Mouse (Mus musculus) cerebellum, postnatal 25 days (tissue): ENCODE data around the gene Rapgef1.
A peak's percentile ranks its signal among the peaks of the same experiment; 100 is the strongest.

Source experiments
- DNase-seq, 2 experiments: peaks; one replicate each; pipeline ENCODE4 v3.0.0; 2021; ENCODE audit warnings: mixed read lengths in 2 of 2

Rapgef1 gene

DNA sequence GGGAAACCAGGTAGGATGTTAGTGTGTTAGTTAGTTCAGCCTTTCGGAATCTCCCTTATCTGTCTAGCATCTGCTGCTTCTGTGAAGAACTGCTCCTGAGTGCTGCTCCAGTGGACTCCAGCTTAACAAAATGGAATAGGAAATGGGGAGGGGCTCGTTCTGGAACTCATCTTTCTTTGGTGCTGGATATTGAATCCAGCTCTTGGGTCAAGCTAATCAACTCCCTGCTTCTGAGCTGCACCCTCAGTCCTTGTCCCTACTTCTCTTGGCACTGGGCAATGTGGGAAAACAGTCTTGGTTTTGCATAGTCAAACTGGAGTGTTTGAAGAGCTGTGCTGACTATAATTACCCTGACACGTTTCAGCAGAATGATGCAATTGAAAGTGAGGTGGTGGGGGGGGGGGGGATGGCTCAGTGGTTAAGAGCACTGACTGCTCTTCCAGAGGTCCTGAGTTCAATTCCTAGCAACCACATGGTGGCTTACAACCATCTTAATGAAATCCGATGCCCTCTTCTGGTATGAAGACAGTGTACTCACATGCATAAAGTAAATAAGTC, 25.6 kb downstream of the Rapgef1 start:
- no peak for DNase-seq

DNA sequence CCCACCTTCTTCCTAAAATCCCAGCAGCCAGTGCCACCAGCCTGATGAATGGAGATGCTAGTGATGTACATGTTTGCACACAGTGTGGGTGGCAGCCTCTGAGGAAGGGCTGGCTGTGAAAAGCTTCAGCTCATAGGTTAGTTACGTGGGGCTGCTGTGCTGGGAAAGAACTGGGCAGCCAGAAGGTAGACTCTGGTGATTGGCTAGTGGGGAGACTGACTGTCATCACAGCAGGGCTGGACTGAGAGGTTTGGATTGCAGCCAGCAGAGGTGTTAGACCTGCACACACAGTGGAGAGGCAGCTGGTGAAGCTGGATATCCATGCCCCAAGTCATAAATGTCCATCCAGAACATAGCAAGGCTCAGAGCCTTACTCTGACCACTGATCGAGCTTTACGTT, 27.1 kb downstream of the Rapgef1 start:
- DNase-seq: no peak

DNA sequence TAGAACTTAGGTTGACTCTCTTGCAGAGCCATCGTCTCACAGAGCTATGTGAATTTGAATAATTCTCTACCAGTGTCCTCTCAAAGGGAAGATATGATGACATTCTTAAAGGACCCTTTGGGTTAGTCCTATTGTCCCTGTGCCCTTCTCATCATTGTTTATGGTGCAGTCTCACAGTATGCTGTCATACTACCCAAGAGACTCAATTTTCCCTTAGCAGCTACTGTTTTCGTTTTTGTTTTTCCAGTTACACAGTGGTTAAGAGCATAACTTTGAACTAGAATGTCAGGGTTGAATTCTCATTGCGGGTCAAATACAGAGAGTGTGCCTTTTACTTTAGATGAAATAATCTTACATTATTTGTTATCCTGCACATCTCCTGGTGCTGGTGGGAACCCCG, 27.6 kb downstream of the Rapgef1 start:
- DNase-seq: no peak

DNA sequence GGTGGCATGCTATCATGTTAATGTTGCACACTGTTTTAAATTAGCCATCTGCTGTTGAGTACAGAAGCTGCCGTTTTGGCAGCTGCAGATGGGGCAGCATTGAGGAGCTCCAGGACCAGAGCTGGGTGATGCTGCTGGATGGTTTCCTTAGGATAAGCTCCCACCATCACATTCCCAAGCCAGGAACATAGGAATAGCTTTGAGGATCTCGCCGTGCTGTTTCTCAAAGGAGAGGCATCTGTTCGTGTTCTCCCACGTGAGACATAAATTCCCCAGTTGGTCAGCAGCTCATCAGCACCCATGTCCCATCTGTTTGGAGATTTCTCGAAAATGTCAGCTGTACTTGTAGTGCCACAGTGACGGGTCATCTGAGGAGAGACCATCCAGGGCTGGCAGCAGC, 28.3 kb downstream of the Rapgef1 start:
- no peak for DNase-seq

DNA sequence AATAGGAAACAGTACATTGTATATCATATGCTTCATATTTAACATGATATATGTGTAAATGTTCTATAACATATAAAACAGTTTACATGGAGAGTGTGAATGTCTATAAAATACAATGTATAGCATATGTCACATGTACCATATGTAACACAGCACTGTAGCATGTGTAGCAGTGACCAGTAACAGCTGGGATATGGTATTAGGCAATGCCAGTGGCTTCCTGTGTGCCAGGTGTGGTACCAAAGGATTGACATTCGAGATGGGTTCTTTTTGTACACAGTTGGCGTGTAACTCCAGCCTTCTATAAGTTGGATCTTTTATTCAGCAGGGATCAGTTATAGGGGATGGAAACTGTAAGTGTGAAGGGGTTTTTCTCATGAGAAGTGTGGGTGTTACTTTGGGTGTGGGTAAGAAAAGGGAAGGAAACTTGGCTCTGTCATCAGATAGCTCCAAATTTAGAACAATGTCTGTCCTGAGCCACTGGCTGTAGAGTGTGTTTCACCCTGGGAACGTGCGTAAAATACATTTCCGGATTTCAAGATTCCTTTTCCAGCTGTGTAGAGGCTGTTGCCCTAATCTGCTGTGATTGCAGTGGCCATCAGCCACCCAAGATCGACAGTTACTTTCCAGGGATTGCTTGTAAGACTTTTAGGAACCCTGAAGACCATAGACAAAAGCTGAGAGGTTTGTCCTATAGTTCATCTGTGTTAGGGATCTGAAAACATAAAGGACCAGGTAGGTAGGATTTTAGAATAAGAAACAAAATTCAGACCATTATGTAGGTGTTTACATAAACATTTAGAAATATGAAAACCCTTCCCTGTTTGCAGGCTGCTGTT, 29.7 kb downstream of the Rapgef1 start:
- no peak for DNase-seq

DNA sequence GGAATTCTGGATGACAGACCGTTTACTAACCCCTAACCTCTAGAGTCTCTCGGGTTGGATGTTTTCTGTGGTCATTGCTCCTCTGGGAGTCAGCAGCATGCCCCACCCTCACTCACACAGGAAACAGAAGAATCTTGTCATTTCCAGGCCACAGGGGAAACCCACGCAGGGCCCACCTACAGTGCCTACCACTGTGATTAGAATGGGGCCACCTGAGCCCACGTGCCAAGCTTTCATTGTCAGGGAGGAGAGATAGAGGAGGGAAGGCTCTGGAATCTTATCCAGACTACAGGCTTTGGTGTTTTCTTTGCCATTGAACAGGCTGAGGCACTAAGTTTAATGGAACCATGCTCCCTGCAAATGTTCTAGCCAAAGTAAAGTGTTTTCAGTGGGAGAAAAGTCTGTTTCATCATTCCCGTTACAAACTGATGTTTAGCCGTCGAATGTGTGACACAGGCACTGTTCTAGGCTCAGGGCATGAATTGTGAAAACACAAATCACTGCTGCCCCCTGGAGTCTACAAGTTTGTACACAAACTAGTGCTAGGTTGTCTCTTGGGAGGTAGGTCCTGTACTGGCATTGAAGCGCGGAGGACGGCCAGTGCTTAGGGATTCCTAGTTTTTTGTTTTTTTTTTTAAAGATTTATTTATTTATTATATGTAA, 30.4 kb downstream of the Rapgef1 start:
- DNase-seq: no peak

GRCm38 (mm10) chr2:29651876-29652275, 32.4 kb downstream of the Rapgef1 start:
- peak; percentile 62 to 76 for DNase-seq

DNA sequence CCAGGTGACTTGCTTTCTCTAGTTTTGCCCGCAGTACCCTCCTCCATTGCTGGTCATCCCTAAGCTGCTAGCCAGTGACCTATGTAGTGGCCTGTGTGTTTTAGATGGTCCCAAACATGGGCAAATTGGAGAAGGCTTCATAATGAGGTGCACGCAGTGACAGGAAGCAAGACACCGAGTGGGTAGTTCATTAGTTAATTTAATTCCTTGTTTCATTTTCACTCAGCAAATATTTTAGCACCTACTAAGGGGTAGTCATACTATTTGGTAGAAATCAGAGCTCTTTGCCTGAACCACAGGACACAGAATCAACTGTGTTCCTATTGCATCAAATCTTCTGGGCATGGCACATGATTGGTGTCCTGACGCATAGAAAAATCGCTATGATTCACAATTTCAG, 35.9 kb downstream of the Rapgef1 start:
- DNase-seq: no peak

DNA sequence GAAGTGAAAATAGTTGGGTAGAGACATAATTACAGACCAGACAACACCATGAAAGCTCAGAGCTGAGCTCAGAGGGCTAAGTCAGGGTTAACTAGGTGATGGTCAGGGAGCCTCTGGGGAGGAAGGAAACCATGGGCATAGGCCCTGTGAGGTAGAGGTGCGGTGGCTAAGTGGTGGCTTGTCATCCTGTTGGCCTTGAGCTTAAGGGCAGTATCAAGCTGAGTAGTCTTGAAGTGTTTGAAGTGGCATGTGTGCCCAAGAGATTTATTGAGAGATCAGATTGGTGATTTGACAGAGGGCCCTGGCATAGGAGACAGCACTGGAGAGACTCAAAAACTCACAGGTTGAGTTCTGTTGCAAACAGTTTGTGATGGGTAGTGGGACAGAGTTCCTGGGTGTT, 36.6 kb downstream of the Rapgef1 start:
- no peak for DNase-seq

- no peak for DNase-seq
Observed at GRCm38 (mm10) chr2:29657089-29657488, 37.6 kb downstream of the Rapgef1 start.

DNA sequence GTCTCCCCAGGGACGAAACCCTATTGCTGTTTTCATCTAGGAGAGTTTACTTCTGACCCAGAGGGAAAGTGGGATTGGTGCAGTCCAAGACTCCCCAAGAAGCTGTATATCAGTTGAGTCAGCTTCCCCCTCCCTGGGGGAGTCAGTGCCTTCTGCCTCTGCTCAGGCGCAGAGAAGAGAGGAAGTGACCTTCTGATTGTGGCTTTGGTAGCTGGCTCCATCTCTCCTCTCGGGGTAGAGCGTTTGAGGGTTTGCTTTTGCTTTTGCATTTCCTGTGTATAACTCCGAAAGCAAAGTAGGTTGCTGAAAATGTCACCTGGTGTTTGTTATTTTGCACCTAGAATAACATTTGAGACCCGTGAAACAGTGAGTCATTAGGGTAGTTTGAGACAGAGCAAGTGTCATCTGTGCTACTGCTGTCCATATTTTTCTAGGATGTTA, 42.3 kb downstream of the Rapgef1 start:
- DNase-seq: no peak

DNA sequence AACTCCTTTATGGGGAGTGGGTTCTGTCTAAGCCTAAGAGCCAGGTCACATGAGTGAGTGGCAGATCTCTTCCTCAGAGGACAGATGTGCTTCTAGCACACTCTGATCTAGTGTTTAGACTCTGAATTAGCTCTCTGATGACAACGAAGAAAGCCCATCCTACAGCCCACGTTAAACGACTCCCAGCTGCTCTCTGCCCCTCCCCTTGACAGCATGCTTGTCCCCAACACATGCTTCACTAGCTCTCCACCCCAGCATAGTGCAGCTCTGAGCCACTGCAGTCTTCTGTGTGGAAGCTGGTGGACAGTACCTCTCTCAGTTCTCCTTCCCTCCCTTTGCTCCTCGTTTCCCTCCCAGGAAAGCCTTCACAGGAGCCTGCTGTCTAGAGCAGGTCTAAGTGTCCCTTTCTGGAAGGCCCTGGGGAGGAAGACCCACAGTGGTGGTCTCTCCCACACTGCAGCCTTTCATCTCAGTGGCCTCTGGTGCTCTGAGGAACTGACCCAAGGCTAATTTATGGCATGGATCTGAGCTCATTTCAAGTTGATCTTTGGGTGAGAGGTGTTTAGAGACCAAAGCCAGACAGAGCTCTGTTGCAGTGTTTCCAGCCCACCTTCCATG, 43.8 kb downstream of the Rapgef1 start:
- DNase-seq: no peak

DNA sequence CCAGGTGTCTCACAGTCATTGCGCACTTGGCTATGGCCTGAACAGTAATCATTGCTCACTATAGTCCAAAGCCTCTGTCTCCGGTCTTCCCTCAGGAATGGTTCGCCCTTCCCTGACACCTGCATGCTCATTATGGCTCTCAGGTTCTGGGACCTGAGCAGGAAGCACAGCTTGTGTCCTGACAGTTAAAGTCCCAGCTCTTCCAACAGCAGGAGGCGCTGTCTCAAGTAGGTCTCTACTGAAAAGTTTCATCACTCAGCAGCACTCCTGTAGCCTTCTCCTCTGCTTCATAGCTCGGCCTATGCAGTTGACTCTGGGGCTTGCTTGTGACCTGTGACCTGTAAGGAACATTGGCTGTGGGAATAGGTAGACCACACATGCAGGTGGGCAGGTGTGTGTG, 45.9 kb downstream of the Rapgef1 start:
- DNase-seq: no peak

DNA sequence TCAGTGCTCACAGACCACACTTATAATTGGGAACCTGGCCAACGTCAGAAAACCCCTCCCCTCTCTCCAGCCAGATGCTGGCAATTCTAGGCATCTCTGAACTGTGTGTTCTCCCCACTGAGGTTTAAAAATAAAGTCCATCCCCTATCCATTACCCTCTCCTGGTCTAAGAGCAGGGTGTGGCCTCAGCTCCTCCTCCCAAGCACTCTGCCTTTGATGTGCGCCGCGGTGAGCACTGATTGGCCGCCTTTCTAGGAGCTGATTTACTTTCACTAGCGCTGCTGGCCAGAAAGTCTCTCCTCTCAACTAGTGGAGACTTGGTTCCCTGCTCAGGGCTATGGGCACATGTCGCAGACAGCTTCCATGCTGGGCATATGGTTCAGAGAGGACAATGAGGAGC, 47.1 kb downstream of the Rapgef1 start:
- peak in 1 of 2 experiments; percentile 36 for DNase-seq

DNA sequence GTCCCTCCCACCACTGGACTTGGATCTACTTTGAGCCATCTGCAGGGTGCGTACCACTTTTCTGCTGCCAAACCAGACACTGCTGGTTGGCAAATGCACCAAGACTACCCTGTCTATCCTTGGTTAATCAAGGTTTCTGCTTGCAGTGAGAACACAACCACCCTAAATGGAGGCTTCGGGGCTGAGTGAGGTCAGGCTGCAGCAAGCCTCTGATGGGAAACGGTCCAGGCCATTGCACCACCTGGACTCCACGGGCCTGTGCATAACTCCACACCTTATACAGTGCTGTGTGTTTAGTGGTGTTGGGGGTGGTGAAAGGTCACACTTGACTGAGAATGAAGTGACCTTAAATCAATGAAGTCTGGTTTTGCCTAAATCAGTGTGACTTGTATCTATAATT, 47.6 kb downstream of the Rapgef1 start:
- peak in 1 of 2 experiments; percentile 51 for DNase-seq

DNA sequence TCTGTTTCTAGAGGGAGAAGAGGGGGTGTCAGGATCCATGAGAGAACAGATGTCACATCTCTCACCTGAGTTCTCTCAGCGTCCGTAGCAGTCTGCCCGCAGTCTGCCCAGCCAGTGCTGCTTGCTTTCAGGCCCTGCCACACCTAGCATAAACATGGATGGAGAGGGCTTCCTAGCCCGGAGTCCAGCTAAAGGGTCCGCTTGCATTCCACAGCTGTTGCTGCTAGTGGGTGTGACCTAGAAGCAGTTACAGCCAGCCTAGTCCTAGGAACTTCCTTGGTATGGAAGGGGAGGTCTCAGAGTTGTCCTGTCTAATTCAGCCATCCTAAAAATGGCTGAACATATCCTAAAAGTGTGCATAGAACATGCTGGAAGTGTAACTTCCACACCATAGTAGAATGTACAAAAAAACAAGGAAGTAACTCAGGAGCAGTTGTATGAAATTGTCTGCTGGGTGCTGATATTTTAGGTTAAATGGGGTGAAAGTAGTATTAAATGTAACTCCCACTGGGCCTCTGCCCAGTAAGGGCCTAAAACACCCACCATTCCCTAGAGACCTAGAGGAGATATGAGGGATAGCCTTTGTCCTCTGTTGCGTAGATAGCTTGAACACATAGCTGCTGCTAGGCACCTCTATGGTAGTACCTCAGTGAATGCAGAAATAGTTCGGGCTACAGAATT, 48.6 kb downstream of the Rapgef1 start:
- no peak for DNase-seq

DNA sequence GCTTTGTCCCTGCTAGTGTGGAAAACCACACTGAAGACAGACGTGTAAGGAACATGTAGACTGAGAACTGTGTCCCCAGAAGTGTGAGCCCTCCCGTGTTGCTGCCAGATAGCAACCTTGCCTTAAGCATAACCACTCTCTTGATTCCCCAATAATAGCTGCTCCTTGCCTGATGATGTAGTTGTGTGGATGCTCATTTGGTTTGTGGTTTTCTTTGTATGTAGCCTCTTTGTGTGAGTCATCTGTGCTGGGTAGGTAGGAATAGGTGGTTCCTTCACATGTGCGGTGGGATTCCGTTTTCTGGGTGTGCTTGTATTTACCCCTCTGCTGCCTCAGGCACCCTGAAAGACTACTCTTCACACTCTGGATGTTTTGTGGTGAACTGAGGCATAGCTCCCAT, 49.4 kb downstream of the Rapgef1 start:
- no peak for DNase-seq

GRCm38 (mm10) chr2:29669711-29670110, 50.2 kb downstream of the Rapgef1 start:
- no peak for DNase-seq

GRCm38 (mm10) chr2:29670231-29670991, 50.9 kb downstream of the Rapgef1 start:
- DNase-seq: peak; percentile 69 to 74

GRCm38 (mm10) chr2:29671374-29671773, 51.9 kb downstream of the Rapgef1 start:
- peak in 1 of 2 experiments; percentile 8 for DNase-seq

GRCm38 (mm10) chr2:29671856-29672255, 52.3 kb downstream of the Rapgef1 start:
- peak; percentile 41 to 58 for DNase-seq
